Mouse (Mus musculus): ENCODE measurements at regions not wholly inside any gene's neighbourhood (a gene's known extent, or its start where the extent isn't known, plus 50 kb on each side); places are given as distances from the start of the nearest gene placed in this dataset.

DNA sequence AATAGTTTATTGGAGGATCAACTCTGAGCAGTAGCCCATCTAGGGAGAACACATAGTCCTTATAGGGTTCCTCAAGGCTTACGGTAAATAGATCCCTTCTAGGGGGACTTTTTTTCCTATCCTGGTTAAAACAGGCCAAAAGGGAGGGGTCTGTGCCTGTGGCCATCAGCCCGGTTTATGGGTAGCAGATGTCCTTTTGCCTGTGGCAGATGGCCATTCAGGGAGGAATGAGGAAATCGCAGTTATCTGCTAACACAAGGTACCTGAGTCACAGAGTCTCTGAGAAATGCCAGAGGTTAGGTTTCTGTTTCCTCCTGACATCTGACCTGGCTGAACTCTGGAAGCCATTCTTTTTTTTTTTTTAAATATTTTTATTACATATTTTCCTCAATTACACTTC is 90.5 kb upstream of the Plekha5 start:
- no peak for TF ChIP-seq CTCF (IDR thresholded peaks at IDR 0.05; ENCODE audit: control insufficient read depth, insufficient read depth, insufficient replicate concordance, low read depth, low read length)
- TF ChIP-seq POLR2A (IDR thresholded peaks at IDR 0.05; ENCODE audit: control insufficient read depth, low read depth, low read length): no peak

Measured in testis, adult 2 months (tissue).